Mouse (Mus musculus): Measurements from ENCODE around the gene Lrp1. TPM values are rescaled to one million over a fixed set of nuclear protein-coding genes. Genes with fewer than 3 reads are reported as not detected.

Lrp1 gene
- polyA plus RNA-seq, 1 experiment = 0.06 TPM

DNA sequence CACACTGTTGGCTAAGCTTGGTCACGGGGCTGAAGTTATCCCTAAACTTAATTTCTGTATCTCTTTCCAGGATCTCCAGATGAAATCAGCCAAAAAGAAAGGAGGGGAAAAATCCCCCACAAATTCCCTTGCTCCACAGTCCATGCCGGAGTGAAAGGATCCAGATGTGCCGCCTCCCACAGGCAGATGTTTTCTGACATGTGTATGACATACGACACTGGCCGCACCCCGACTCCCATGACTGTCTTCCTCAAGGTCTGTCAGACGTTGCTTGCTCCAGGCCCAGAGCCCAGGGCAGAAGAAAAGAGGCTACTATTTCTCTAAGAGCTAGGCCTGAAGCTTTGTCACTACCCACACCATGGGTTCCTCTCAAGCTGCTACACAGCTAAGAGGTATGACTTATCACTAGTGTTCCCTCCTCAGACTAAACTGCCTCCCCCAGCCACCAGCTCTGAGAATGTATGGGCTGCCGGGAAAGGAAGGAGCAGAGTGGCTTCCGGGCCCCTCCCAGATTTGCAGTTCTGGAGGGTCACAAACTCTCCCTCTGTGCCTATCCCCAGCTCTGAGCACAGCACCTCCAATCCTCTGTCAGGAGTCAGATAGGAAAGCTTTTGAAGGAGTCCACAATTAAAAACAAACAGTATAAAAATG, 11.4 kb downstream of the Lrp1 start:
- TF ChIP-seq GATA1 (IDR thresholded peaks at IDR 0.05; ENCODE audit: low read length) = no peak

- TF ChIP-seq GATA1 (IDR thresholded peaks at IDR 0.05; ENCODE audit: low read length) = no peak
Observed at GRCm38 (mm10) chr10:127607059-127607458, 13.9 kb downstream of the Lrp1 start.

GRCm38 (mm10) chr10:127605756-127606155, 15.2 kb downstream of the Lrp1 start:
- TF ChIP-seq GATA1 (IDR thresholded peaks at IDR 0.05; ENCODE audit: low read length) = no peak

DNA sequence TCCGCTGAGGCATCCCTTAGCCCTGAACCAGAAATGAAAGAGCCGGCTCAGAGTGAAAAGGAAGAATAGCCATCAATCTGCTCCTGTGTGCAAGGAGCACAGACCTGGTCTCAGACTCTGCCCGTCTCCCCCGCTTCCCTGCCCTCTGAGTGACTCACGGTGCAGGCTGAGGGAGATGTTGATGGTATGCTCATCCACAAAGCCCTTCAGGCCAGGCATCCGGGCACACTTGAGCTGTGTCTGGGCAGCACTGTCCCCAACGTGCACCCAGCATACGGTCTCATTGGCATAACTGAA, 15.7 kb downstream of the Lrp1 start:
- TF ChIP-seq GATA1 (IDR thresholded peaks at IDR 0.05; ENCODE audit: low read length) = no peak

- TF ChIP-seq GATA1 (IDR thresholded peaks at IDR 0.05; ENCODE audit: low read length) = peak; percentile 73
Observed at GRCm38 (mm10) chr10:127604465-127605250, 16.3 kb downstream of the Lrp1 start.

DNA sequence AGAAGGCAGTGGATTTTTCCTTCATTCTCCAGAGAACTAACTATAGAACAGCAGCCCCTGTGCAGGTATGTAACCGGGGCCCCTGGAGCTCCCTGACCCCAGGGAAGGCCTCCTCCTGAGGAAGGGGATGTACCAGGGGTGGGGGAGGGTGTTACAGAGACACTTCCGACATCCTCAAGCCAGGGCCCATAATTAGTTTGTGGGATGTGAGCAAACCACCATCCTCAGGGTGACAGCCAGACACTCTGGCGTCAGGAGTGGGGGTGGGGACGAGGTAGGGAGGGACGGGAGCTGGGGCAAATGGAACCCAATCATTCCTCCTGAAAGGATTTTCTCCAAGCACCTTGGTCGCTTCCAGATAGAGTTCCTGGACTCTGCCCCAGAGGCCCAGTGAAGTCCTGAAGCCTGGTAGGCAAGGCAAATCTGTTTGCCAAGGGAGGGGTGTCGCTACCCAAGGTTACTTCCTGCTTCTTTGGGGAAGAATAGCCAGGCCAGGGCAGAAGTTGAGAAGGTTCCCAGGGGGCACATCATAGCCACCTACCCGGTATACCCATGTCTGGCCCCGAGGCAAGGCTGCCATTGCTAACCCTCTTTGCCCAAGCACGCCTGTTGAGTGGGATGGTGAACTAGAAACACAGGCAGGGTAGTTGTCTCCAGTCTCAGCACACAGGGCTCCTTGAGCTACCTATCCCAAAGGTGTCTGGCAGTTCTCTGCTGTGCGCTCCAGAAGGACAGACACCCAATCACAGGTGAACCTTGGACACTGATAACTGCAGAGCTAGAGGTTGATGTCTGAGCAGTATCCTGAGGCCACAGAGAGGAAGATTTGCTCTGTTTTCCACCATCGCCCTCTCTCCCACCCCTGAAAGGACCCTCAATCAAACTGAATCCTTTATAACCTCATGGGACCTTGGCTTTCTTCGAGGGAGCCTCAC, 17.2 kb downstream of the Lrp1 start:
- TF ChIP-seq GATA1 (IDR thresholded peaks at IDR 0.05; ENCODE audit: low read length) = no peak

DNA sequence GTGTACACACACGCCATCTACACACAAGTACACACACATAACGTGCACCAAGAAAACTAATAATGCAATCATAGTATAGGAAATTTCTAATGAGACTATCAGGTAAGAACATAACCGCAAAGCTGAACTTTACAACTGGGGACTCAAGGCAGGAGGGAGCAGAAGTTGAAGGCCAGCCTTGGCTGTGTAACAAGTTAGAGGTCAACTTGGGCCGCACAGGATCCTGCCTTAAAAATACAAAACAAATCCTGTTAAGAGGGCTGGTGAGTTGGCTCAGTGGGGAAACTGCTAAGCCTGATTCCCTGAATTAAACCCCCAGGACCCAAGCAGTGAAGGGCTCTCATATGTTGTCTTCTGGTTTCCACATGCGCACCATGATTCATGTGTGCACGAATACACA, 18.8 kb downstream of the Lrp1 start:
- TF ChIP-seq GATA1 (IDR thresholded peaks at IDR 0.05; ENCODE audit: low read length) = no peak

- TF ChIP-seq GATA1 (IDR thresholded peaks at IDR 0.05; ENCODE audit: low read length) = no peak
Observed at GRCm38 (mm10) chr10:127599779-127600541, 21.0 kb downstream of the Lrp1 start.

DNA sequence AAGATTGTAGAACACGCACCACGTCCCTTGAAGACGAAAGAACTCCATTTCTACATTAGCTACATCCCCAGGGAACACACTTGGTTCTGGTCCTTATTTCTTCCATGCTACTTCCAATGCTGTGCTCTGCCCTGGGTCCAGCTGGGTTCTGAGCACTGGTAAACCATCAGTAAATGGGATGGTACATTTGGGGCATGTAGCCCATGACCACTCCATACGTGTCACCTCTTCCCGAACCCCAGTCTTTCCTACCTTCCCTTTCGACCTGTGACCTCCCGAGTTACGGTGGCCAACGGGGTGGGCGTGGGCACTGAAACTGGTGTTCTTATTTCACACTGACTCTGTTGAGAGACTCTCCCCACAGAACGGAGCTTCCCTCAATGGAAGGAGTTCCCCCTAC, 21.7 kb downstream of the Lrp1 start:
- TF ChIP-seq GATA1 (IDR thresholded peaks at IDR 0.05; ENCODE audit: low read length) = no peak

DNA sequence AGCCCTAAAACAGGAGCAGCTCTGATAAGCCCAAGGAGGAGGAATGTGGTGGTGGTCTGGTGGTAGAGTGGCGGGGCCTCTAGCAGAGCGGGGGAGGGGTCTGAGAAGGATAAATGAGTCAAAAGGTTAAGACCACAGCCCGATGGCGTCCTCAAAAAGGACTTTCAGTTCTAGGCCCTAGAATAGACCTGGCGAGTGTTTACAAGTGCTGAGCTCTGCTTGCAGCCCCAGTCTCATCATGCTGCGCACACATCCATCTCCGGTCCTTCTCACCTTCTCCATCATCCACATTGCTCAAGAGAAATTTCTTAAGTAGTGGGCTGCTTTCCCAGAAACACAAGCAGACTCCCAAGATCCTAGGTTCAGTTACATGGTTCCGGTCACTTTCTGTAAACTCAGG, 22.3 kb downstream of the Lrp1 start:
- no peak for TF ChIP-seq GATA1 (IDR thresholded peaks at IDR 0.05; ENCODE audit: low read length)

DNA sequence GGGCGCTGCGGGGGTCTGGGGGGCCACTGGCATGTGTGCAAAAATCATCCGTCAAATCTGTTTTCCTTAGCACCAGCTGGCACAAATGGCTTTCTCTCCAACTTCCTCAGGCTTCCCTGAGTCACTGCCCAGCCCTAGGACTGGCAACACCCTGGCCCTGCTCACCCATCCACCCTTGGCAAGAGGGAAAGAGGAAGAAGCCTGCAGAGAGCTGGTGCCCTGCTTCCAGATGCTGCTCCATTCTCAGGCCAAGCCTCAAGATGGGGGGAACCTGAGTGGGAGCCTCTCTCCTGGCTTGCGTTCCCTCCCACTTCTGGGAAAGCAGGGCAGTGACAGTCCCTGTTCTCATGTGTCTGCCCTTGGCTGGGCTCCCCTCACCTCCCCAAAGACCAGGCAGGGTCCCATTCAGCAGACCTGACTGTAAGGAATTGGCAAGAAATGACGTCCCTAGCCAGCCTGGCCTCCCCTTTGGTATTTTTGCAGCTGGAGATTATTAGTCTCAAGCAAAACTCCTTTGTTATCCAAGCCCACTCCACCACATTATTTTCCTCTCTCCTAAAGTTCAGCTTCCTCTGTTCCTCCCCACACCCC, 23.5 kb downstream of the Lrp1 start:
- no peak for TF ChIP-seq GATA1 (IDR thresholded peaks at IDR 0.05; ENCODE audit: low read length)

GRCm38 (mm10) chr10:127596321-127596941, 24.5 kb downstream of the Lrp1 start:
- TF ChIP-seq GATA1 (IDR thresholded peaks at IDR 0.05; ENCODE audit: low read length) = no peak

- no peak for TF ChIP-seq GATA1 (IDR thresholded peaks at IDR 0.05; ENCODE audit: low read length)
Observed at GRCm38 (mm10) chr10:127594930-127595715, 25.8 kb downstream of the Lrp1 start.

DNA sequence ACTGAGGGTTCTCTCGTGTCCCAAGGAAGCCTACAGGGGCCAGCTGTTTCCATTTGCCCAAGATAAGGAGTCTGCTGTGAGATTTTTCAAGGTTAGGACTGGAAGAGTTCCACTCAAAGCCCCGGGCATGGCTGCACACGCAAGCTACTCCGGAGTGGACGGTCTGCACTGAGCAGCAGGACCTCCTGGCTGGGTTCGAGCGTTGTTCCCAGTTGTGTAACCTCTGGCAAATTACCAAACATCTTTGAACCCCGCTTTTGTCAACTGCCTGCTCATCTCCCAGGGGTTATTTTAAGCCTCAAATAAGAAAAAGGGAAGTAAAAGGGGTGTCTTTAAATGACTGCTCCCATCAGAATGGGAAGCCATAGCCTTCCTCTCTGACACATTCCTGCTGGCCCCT, 26.5 kb downstream of the Lrp1 start:
- no peak for TF ChIP-seq GATA1 (IDR thresholded peaks at IDR 0.05; ENCODE audit: low read length)
